Mouse (Mus musculus) kidney, adult 18-20 months (tissue): ENCODE data around the gene Gjc1.

Source experiments
- DNase-seq: peaks from one replicate; pipeline ENCODE4 v3.0.0; 2021

Gene Gjc1

DNA sequence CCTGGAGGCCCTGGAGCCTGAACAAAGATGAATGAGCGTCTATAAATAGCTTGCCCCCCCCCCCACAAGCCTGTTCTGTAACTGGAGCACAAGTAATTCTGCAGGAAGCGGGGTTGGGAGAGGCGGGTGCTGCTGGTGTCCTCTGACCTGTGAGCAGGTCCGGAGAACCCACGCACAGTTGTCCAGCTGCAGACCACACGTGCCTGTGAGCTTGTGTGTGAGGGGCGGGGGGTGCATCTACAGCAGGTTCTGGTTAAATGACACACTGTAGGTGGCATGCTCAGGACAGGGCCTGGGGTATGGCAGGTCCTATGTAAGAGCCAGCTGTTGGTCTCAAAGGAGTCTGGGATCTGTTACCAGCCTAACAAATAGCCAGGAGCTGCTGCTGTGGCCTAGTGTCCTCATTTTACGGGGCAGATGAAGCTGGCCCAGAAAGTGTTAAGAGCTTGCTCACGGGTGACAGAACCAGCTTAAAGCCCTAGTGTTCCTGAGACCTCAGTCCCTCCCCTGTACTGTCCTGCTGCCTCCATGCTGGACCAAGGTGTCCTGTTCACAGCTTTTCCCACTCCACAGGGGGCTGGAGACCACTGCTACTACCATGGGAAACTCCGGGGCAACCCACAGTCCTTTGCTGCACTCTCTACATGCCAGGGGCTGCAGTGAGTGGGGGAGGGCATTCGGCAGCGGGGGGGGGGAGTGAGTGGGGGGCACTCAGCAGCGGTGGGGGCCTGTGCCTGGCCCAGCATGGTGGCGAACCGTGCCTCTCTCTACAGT is 48.7 kb downstream of the Gjc1 start:
- DNase-seq = no peak

DNA sequence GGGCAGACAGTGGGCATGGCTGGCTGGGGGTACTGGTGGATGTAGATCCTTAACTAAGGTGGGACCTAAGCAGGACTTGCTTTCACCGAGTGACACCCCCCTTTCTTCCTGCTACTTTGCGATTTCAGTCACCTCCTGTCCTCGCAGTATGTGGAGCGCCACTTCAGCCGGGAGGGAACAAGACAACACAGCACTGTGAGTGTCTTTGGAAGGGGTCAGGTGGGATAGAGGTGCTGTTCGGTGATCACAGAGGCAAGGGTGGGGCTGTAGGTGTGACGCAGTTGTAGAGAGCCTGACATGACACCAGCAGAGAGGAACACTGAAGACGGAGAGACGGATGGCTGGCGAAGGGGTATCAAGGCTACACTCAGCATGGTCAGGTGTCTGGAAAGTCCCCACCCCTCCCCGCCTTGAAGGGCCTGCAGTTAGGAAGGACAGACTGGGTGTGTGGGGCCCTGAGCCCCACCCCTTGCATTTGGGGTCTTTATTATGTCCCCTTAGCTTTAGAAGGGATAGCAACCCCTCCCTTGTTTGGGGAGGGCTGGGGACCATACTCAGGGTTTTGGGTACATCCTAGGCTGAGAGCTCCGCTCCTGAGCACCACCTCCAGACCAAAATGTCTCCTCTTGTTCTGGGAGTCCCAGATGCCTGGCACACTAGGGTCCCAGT is 49.4 kb downstream of the Gjc1 start:
- DNase-seq = no peak

DNA sequence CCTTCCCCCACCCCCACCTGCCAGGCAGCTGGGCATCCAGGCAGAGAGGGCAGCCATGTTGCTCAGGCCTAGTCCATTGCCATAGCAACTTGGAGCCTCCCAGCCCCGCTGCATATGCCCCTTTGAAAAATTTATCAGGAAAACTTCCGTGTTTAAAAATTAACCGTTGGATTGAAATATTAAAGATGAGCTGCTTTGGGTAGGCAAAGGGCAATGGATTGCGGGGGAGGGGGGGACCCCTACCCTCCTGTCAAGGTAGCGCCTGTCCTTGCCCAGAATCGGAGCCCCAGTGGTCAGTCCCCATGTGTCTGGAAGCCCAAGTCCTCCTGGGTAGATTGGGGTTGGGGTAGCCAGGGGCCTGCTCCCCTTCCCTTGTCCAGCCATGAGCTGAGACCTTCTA is 50.4 kb downstream of the Gjc1 start:
- no peak for DNase-seq

DNA sequence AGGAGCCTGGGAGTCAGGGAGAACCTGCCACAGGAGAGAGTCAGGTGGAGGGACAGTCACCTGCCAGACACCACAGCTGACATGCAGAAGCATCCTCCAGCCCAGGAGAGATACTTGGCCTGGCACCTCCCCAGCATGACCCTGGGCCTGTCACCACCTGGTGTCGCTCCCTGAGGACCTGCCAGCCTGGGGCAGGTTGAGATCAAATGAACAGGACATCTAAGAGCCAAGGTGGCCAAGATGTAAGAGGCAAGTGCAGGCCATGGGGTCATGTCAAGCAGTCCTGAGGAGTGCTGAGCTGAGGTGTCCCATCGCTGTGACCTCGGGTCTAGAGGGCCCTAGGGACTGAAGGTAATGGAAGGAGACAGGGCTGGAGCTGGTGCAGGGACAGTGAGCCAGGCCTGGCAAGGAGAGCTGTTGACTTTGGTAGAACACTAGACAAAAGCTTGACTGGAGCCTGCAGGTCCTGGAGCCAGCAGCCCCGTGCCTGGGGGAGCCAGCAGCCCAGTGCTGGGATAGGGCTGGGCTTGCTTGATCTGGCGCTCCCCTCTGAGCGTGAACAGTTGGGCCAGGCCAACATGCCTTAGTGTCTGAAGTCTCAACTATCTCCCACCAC is 52.3 kb downstream of the Gjc1 start:
- no peak for DNase-seq

DNA sequence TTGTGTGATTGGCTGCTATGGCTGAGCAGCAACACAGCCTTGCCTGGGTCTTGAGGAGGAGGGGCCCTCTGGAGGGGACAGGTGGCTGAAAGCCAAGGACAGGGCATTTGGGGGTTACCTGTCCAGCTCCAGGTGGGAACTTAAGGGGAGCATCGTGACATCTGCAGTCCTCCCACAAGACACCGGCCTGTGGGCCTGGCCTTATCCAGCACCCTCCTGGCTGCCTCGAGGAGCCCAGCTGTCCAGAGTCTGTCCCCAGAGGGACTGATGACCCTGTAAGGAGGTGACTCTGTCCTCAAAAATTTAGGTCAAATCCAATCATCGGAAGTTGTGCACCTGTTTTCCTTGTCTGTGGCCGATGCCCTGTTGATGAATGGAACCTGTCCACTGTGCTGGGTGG is 54.1 kb downstream of the Gjc1 start:
- no peak for DNase-seq

DNA sequence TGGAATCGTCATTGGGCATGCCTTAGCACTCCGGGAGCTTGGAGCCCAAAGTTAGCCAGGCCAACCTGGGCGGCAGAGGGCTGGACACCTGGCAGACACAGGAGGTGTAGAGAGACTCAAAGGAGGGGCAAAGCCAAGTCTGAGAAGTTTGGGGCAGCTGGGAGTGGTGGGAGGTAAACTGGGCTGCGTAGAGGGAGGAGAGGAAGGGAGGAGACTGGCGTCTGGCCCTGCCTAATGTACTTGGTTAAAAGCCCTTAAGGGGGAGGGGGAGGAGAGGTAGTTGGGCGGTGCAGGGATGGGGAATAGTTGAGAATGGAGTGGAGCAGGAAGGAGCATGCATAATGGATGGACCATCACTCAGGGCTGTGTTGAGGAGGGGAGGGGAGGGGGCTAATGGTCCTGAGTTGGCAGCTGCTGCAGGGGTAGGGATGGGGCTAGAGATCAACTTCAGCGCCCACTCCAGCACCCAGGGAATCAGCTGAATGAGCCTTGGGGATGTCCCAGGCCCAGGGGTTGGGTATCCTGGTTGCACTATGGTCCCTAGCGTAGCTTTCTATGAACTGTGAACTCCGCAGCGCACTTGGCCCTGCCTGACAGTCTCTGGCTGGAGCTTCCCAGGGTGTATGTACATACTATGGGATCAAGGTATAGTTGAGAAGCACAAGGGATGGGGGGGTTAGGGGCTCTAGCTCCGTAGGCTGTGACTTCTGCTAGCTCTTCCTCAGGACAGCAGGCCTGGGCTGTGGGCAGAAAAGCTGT is 56.3 kb downstream of the Gjc1 start:
- no peak for DNase-seq

DNA sequence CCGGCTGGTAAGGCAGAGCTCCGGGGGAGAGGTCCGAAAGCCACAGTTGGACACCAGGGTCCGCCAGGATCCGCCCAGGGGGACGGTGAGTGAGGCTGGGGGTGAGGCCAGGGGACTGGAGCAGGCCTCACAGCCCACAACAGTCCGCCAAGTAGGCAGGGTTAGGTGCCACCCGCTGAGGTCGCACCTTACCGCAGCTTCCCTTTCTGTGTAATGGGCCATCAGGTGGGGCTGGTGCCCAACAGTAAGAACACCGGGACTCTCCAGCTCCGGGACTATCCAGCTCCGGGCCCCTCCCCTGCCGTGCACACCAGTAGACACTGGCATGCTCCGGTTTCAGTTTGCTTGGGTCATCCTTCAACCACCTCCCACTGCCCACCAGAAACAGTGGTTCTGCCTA is 57.3 kb downstream of the Gjc1 start:
- no peak for DNase-seq

DNA sequence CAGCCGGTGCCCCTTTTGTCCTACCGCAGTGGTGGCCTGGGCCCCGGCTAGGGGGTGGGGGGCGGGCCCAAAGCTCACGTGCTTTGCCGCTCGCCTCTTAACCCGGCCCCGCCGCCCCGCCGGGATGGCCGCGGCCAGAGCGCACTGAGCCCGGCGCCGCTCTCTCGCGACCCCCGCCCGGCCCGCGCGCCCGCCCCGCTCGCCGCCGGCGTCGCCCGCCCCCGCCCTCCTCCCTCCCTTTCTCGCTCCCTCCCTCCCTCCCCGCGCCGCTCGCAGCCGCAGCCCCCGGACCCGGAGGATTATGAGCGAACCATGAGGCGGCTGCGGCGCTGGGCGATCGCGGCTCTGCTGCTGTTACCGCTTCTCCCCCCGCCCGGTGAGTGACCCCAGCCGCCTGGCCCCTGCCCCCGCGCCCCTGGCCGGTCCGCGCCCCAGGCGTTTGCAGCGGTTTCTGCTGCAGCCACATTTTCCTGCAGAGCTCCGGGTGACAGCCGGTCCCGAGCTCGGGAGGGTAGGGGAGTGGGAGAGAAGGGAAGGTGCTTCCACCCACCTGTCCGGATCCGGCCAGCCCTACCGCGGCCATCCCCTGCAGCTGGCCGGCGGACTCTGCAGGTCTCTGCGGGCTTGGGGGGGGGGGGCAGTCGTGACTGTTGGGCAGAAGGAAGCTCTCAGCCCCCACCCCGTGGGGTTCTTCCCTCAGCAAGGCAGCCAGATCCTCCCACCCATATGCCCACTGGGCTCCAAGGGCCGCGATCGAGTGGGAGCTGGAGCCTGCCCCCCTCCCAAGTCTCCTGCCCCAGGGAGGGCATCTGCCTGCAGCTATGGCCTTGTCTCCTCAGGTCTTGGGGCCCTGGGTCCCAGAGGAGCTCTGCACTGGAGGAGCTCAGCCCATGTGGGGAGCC is 57.9 kb downstream of the Gjc1 start, which contains the start of gene Adam11:
Gene Adam11, plus strand, starts transcription at position 131 of the 902 bp plus-strand sequence.
- DNase-seq = no peak

DNA sequence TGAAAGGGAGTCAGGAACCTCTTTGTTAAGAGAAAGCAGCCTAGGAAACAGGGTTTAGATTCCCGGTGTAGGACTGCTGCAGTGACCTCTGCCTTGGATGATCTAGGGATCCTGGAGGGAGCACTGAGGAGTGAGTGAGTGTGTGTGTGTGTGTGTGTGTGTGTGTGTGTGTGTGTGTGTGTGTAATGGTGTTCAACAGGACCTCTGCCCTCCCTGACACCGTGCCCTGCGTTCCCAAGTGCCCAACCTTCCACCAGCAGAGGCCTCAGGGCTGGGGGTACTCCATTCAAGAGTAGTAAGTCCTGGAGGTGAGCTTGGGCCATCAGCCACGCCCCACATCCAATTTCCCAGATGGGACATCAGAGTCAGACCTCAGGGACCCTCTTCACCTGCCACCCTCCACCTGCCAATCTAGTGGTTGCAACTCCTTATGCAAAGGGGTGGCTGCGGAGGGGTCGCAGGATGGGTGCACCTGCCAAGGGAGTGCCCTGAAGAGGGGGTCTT is 58.6 kb downstream of the Gjc1 start:
- DNase-seq = no peak

DNA sequence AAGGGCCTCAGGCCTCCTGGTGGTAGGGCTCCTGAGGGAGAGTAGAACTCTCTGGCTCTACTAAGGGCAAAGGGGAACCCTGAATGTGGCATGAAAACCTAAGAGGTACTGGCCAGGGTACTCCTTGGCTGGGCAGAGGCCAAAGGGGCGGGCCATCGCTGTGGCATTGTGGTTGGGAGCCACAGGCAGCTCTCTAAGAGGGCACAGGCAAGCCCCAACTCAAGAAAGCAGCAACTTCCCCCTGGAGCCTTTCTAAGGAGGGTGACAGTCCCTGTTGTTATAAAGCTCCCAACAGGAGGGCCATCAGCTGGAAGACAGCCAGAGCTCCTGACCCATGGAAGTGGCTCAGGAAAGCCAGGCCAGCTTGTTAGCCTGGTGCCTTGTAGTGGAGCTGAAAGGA is 60.5 kb downstream of the Gjc1 start:
- no peak for DNase-seq

DNA sequence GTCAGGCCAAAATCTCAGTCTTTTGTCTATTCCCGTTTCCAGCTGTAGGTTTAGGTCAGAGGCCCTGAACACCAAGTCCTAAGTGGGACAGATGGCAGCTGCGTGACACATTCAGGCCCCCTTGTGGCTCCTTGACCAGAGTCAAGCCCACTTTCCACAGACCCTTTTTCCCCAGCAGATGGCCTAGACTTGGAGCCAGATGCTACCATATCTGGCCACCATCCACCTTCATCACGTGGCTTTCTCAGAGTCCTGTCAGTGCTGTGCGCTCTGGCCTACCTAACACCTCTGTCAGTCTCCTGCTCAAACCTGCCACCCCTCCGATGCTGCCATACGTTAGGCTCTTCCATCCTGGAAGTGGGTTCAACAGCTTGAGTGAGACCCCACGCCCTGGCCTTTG is 64.1 kb downstream of the Gjc1 start:
- DNase-seq = no peak

DNA sequence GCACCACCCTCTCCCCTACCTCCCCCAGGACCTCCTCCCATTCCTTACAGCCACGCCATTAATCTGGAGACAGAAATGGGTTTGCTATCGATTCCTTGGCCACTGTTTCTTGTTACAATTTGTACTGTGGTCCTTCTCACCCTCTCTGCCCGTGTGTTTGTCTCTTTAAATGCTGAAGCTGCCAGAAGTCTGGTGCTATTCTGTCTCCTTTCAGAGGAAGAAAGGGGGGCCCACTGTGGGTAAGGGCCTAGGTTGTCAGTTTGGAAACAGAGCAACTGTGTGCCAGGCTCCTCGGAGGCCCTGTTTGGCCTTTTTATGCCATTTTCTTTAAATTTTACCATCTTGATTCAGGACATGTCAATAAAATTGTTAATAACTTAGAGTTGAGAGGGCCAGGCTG is 65.1 kb downstream of the Gjc1 start:
- no peak for DNase-seq

DNA sequence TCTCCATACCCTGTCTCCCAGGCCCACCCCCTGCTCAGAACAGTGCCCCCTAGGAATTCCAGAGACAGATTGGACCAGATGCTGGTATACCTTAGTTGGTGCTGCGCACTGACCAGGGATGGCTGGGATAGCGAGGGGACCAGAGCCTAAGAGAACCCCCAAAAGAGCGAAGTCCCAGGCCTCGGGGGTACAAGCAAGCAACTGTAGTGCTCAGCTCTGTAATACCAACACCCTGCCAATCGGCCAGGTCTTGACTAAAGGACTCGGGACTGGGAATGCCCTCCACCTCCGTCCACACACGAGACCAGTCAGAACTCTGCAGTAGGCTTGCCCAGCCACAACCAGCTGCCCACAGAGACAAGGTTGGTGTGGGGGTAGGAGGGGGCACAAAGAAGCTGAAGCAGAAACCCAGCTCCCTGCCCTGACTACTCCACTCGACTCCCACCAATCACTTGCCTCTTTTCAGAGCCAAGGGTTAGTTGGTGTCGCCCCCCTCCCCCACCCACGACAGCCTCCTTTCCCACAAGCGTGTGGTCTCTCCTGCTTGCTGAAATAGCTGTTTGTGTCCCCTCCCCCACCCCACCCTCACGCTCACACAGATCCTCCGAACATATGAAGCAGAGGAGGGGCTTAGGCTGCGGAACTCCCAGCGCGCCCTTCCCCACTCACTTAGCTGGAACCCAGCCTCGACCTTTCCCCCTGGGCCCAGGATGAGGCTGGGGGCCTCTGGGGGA is 65.7 kb downstream of the Gjc1 start:
- DNase-seq = no peak

DNA sequence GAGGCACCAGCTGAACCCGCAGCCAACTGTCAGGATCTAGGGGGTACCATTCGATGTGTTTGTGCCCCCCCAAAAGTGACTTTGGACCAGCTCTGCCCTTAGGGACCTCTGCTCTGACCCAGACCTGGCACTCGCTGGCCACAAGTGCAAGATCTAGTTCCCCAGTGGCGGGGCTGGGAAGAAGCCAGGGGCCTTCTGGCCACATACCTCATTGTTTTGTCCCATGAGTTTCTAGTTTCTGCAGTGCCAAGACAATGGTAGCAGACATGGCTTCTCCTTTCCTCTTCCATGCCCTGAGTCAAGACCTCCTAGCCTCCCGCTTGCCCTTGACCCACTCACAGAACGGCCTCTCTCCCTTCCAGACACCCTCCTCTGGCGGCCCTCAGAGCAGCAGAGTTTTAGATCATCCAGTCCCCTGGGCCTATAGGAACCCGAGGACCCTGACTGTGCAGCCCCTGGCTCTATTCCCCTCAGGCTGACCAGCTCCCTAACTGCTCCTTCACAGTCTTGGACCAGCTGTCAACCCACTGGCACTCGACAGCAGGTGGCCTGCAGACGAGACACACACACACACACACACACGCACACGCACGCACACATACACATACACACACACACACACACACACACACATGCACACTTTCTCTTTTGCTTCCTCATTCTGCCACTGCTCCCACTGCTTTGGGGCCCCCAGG is 66.5 kb downstream of the Gjc1 start:
- DNase-seq = no peak

DNA sequence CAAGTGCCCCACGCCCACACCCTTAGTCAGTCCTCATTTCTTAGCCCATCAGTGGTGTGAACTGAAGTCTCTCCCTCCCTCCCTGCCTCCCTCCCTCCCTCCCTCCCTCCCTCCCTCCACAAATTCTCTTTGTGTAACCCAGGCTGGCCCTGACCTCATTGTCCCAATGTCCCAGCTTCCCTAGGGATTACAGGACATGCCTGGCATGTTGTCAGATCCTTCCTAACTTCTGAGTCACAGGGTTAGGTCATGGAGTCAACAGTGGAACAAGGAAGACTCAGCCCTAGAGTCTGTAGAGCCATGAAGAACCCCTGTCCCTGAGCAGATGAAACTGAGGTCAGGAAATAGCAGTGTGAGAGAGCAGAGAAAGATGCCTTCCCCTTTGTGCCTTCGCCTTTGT is 69.8 kb downstream of the Gjc1 start:
- DNase-seq = no peak
